Mouse (Mus musculus) liver, adult 2 months (tissue): ENCODE measurements at regions not wholly inside any gene's neighbourhood (a gene's known extent, or its start where the extent isn't known, plus 50 kb on each side); places are given as distances from the start of the nearest gene placed in this dataset.

Experiments used
- DNase-seq: peaks from one replicate; pipeline ENCODE4 v3.0.0-alpha.2; 2011; ENCODE audit warnings: low read depth, low spot score; ENCODE audit errors: extremely low read depth
- H3K27ac ChIP-seq: fragments of 200-500 bp; replicated peaks from 2 replicates; pipeline ENCODE4 v1.5.1; 2012; ENCODE audit warnings: low read depth, mild to moderate bottlenecking, control low read depth, inconsistent platforms, low read length; ENCODE audit not compliant: insufficient read depth
- H3K27me3 ChIP-seq: fragments of 200-500 bp; 2 replicates; pipeline ENCODE4 v1.6.1; 2012; ENCODE audit warnings: mild to moderate bottlenecking, moderate library complexity, low read length, inconsistent platforms; ENCODE audit not compliant: control insufficient read depth, insufficient read depth
- H3K36me3 ChIP-seq: fragments of 200-500 bp; 2 replicates; pipeline ENCODE4 v1.6.1; 2012; ENCODE audit warnings: low read length, inconsistent platforms; ENCODE audit not compliant: control insufficient read depth, insufficient read depth
- H3K4me1 ChIP-seq: fragments of 200-500 bp; 2 replicates; pipeline ENCODE4 v1.6.1; 2011; ENCODE audit warnings: low read length; ENCODE audit not compliant: control insufficient read depth, insufficient read depth
- H3K4me3 ChIP-seq: fragments of 200-500 bp; 2 replicates; pipeline ENCODE4 v1.5.1; 2011; ENCODE audit warnings: low read depth, mild to moderate bottlenecking, control low read depth, low read length, moderate library complexity; ENCODE audit not compliant: insufficient read depth
- H3K79me2 ChIP-seq: fragments of 200-500 bp; 2 replicates; pipeline ENCODE4 v1.6.1; 2012; ENCODE audit warnings: inconsistent platforms, mild to moderate bottlenecking, low read length, moderate library complexity; ENCODE audit not compliant: control insufficient read depth, insufficient read depth
- H3K9ac ChIP-seq: fragments of 200-500 bp; 2 replicates; pipeline ENCODE4 v1.6.1; 2012; ENCODE audit warnings: low read depth, mild to moderate bottlenecking, control low read depth, inconsistent platforms, low read length
- CTCF ChIP-seq: fragments of 200-500 bp; IDR thresholded peaks from 2 replicates; pipeline ENCODE4 v1.5.1; 2011; ENCODE audit warnings: low read depth, low read length, control low read depth
- POLR2A ChIP-seq: fragments of 200-500 bp; IDR thresholded peaks from 2 replicates; pipeline ENCODE4 v1.6.1; 2011; ENCODE audit warnings: low read length, control low read depth; ENCODE audit not compliant: insufficient read depth; ENCODE audit errors: extremely low read depth
- WGBS: fragments of 180-500 bp; shearing (Covaris S2); methylation state at CpG from one replicate; pipeline ENCODE4 v1.1.7; 2018; 5-methylcytosine and 5-hydroxymethylcytosine counted together

- TF ChIP-seq POLR2A = no peak
- no peak for TF ChIP-seq CTCF
- Histone ChIP-seq H3K9ac (no peak overlapping the region; the same call in 1 of the 2 replicates), H3K27me3 (no peaks in the 10 kb centered on the region), H3K79me2 (no peaks in the 10 kb centered on the region), H3K4me1 (peaks cover 11% of the 10 kb centered on the region; the same call in 1 of the 2 replicates), H3K27ac (peak overlapping the region; percentile 64), H3K36me3 (no peaks in the 10 kb centered on the region), H3K4me3 (no peak overlapping the region)
- DNase-seq = no peak
- WGBS = 22% methylated on average over 3 of the region's 3 CpGs
Observed at GRCm38 (mm10) chr16:92965651-92966050, 139.7 kb upstream of the Runx1 start.

- H3K27me3 ChIP-seq = no peaks in the 10 kb centered on the region
- no peak for DNase-seq
- no peak overlapping the region for H3K27ac ChIP-seq
- no peaks in the 10 kb centered on the region for H3K36me3 ChIP-seq
- H3K9ac ChIP-seq = no peak overlapping the region
- H3K4me3 ChIP-seq = no peak overlapping the region
- WGBS = 91% methylated on average over 4 of the region's 4 CpGs
- H3K79me2 ChIP-seq = no peaks in the 10 kb centered on the region
- TF ChIP-seq POLR2A (no peak), CTCF (no peak)
- peaks cover 11% of the 10 kb centered on the region; the same call in 1 of the 2 replicates for H3K4me1 ChIP-seq
Observed at GRCm38 (mm10) chr16:92963582-92963981, 137.6 kb upstream of the Runx1 start.

GRCm38 (mm10) chr16:92961361-92961760 is 135.4 kb upstream of the Runx1 start:
- no peak for TF ChIP-seq CTCF
- no peak for TF ChIP-seq POLR2A
- Histone ChIP-seq H3K27me3 (no peaks in the 10 kb centered on the region), H3K4me1 (peaks cover 8% of the 10 kb centered on the region; the same call in 1 of the 2 replicates), H3K27ac (no peak overlapping the region), H3K9ac (no peak overlapping the region), H3K36me3 (no peaks in the 10 kb centered on the region), H3K4me3 (no peak overlapping the region), H3K79me2 (no peaks in the 10 kb centered on the region)
- DNase-seq = no peak
- WGBS = 85% methylated on average over 3 of the region's 3 CpGs

GRCm38 (mm10) chr16:92960740-92961139 is 134.8 kb upstream of the Runx1 start:
- no peak overlapping the region for H3K4me3 ChIP-seq
- no peak overlapping the region for H3K27ac ChIP-seq
- H3K9ac ChIP-seq = no peak overlapping the region
- TF ChIP-seq CTCF = no peak
- TF ChIP-seq POLR2A = no peak
- WGBS = 80% methylated on average over 7 of the region's 7 CpGs
- DNase-seq = no peak
- H3K36me3 ChIP-seq = no peaks in the 10 kb centered on the region
- no peaks in the 10 kb centered on the region for H3K27me3 ChIP-seq
- no peaks in the 10 kb centered on the region for H3K79me2 ChIP-seq
- peaks cover 4% of the 10 kb centered on the region; the same call in 1 of the 2 replicates for H3K4me1 ChIP-seq

- H3K4me3 ChIP-seq = no peak overlapping the region
- no peaks in the 10 kb centered on the region for H3K4me1 ChIP-seq
- H3K36me3 ChIP-seq = no peaks in the 10 kb centered on the region
- H3K27me3 ChIP-seq = peaks cover 3% of the 10 kb centered on the region; the same call in 1 of the 2 replicates
- TF ChIP-seq POLR2A (no peak), CTCF (no peak)
- no peaks in the 10 kb centered on the region for H3K79me2 ChIP-seq
- H3K9ac ChIP-seq = no peak overlapping the region
- H3K27ac ChIP-seq = no peak overlapping the region
- 78% methylated on average over 8 of the region's 8 CpGs for whole genome bisulfite sequencing
- no peak for DNase-seq
Observed at GRCm38 (mm10) chr16:92958967-92959366, 133.0 kb upstream of the Runx1 start.

GRCm38 (mm10) chr16:92958146-92958545 is 132.2 kb upstream of the Runx1 start:
- no peak for DNase-seq
- Histone ChIP-seq H3K27ac (no peak overlapping the region), H3K4me1 (no peaks in the 10 kb centered on the region), H3K36me3 (no peaks in the 10 kb centered on the region), H3K9ac (no peak overlapping the region), H3K27me3 (peaks cover 3% of the 10 kb centered on the region; the same call in 1 of the 2 replicates), H3K4me3 (no peak overlapping the region), H3K79me2 (no peaks in the 10 kb centered on the region)
- WGBS = 84% methylated on average over 6 of the region's 6 CpGs
- TF ChIP-seq CTCF (no peak), POLR2A (no peak)
